Mouse (Mus musculus): ENCODE measurements at regions not wholly inside any gene's neighbourhood (a gene's known extent, or its start where the extent isn't known, plus 50 kb on each side); places are given as distances from the start of the nearest gene placed in this dataset.

GRCm38 (mm10) chr16:93137249-93137648, 311.3 kb upstream of the Runx1 start:
- TF ChIP-seq POLR2A (IDR thresholded peaks at IDR 0.05; ENCODE audit: control insufficient read depth, low read depth, low read length) (no peak), CTCF (IDR thresholded peaks at IDR 0.05; ENCODE audit: control insufficient read depth, insufficient read depth, insufficient replicate concordance, low read depth, low read length) (no peak)
- Histone ChIP-seq H3K4me1 (ENCODE audit: control insufficient read depth, insufficient read depth, low read length) (no peaks in the 10 kb centered on the region), H3K4me3 (ENCODE audit: control insufficient read depth, low read depth, low read length) (no peak overlapping the region), H3K27ac (ENCODE audit: control insufficient read depth, insufficient read depth, low read depth, low read length) (no peak overlapping the region), H3K27me3 (ENCODE audit: control insufficient read depth, insufficient read depth, low read length) (no peaks in the 10 kb centered on the region), H3K36me3 (ENCODE audit: control insufficient read depth, insufficient read depth, low read length) (no peaks in the 10 kb centered on the region)

GRCm38 (mm10) chr16:93131404-93131803, 305.5 kb upstream of the Runx1 start:
- H3K36me3 ChIP-seq (ENCODE audit: control insufficient read depth, insufficient read depth, low read length) = no peaks in the 10 kb centered on the region
- H3K27ac ChIP-seq (ENCODE audit: control insufficient read depth, insufficient read depth, low read depth, low read length) = no peak overlapping the region
- H3K4me3 ChIP-seq (ENCODE audit: control insufficient read depth, low read depth, low read length) = no peak overlapping the region
- no peak for TF ChIP-seq POLR2A (IDR thresholded peaks at IDR 0.05; ENCODE audit: control insufficient read depth, low read depth, low read length)
- H3K4me1 ChIP-seq (ENCODE audit: control insufficient read depth, insufficient read depth, low read length) = no peaks in the 10 kb centered on the region
- H3K27me3 ChIP-seq (ENCODE audit: control insufficient read depth, insufficient read depth, low read length) = no peaks in the 10 kb centered on the region

GRCm38 (mm10) chr16:93130622-93131021, 304.7 kb upstream of the Runx1 start:
- no peak for TF ChIP-seq CTCF (IDR thresholded peaks at IDR 0.05; ENCODE audit: control insufficient read depth, insufficient read depth, insufficient replicate concordance, low read depth, low read length)
- TF ChIP-seq POLR2A (IDR thresholded peaks at IDR 0.05; ENCODE audit: control insufficient read depth, low read depth, low read length) = no peak
- no peaks in the 10 kb centered on the region for H3K27me3 ChIP-seq (ENCODE audit: control insufficient read depth, insufficient read depth, low read length)
- H3K4me1 ChIP-seq (ENCODE audit: control insufficient read depth, insufficient read depth, low read length) = no peaks in the 10 kb centered on the region
- H3K27ac ChIP-seq (ENCODE audit: control insufficient read depth, insufficient read depth, low read depth, low read length) = no peak overlapping the region
- H3K4me3 ChIP-seq (ENCODE audit: control insufficient read depth, low read depth, low read length) = no peak overlapping the region
- no peaks in the 10 kb centered on the region for H3K36me3 ChIP-seq (ENCODE audit: control insufficient read depth, insufficient read depth, low read length)

GRCm38 (mm10) chr16:93123707-93124106, 297.8 kb upstream of the Runx1 start:
- no peaks in the 10 kb centered on the region for H3K4me1 ChIP-seq (ENCODE audit: control insufficient read depth, insufficient read depth, low read length)
- TF ChIP-seq POLR2A (IDR thresholded peaks at IDR 0.05; ENCODE audit: control insufficient read depth, low read depth, low read length) (no peak), CTCF (IDR thresholded peaks at IDR 0.05; ENCODE audit: control insufficient read depth, insufficient read depth, insufficient replicate concordance, low read depth, low read length) (no peak)
- H3K27me3 ChIP-seq (ENCODE audit: control insufficient read depth, insufficient read depth, low read length) = no peaks in the 10 kb centered on the region
- H3K27ac ChIP-seq (ENCODE audit: control insufficient read depth, insufficient read depth, low read depth, low read length) = no peak overlapping the region
- H3K36me3 ChIP-seq (ENCODE audit: control insufficient read depth, insufficient read depth, low read length) = no peaks in the 10 kb centered on the region
- H3K4me3 ChIP-seq (ENCODE audit: control insufficient read depth, low read depth, low read length) = no peak overlapping the region

- no peaks in the 10 kb centered on the region for H3K4me1 ChIP-seq (ENCODE audit: control insufficient read depth, insufficient read depth, low read length)
- H3K27me3 ChIP-seq (ENCODE audit: control insufficient read depth, insufficient read depth, low read length) = no peaks in the 10 kb centered on the region
- H3K27ac ChIP-seq (ENCODE audit: control insufficient read depth, insufficient read depth, low read depth, low read length) = no peak overlapping the region
- TF ChIP-seq CTCF (IDR thresholded peaks at IDR 0.05; ENCODE audit: control insufficient read depth, insufficient read depth, insufficient replicate concordance, low read depth, low read length) (no peak), POLR2A (IDR thresholded peaks at IDR 0.05; ENCODE audit: control insufficient read depth, low read depth, low read length) (no peak)
- H3K36me3 ChIP-seq (ENCODE audit: control insufficient read depth, insufficient read depth, low read length) = no peaks in the 10 kb centered on the region
- H3K4me3 ChIP-seq (ENCODE audit: control insufficient read depth, low read depth, low read length) = no peak overlapping the region
Observed at GRCm38 (mm10) chr16:93116111-93116969, 290.4 kb upstream of the Runx1 start.

- Histone ChIP-seq H3K36me3 (ENCODE audit: control insufficient read depth, insufficient read depth, low read length) (no peaks in the 10 kb centered on the region), H3K4me3 (ENCODE audit: control insufficient read depth, low read depth, low read length) (no peak overlapping the region), H3K27me3 (ENCODE audit: control insufficient read depth, insufficient read depth, low read length) (no peaks in the 10 kb centered on the region), H3K27ac (ENCODE audit: control insufficient read depth, insufficient read depth, low read depth, low read length) (no peak overlapping the region), H3K4me1 (ENCODE audit: control insufficient read depth, insufficient read depth, low read length) (no peaks in the 10 kb centered on the region)
- no peak for TF ChIP-seq CTCF (IDR thresholded peaks at IDR 0.05; ENCODE audit: control insufficient read depth, insufficient read depth, insufficient replicate concordance, low read depth, low read length)
- no peak for TF ChIP-seq POLR2A (IDR thresholded peaks at IDR 0.05; ENCODE audit: control insufficient read depth, low read depth, low read length)
Observed at GRCm38 (mm10) chr16:93110912-93111311, 285.0 kb upstream of the Runx1 start.

GRCm38 (mm10) chr16:93110451-93110850, 284.5 kb upstream of the Runx1 start:
- TF ChIP-seq POLR2A (IDR thresholded peaks at IDR 0.05; ENCODE audit: control insufficient read depth, low read depth, low read length) (no peak), CTCF (IDR thresholded peaks at IDR 0.05; ENCODE audit: control insufficient read depth, insufficient read depth, insufficient replicate concordance, low read depth, low read length) (no peak)

More at GRCm38 (mm10) chr16:93110451-93110850, 284.5 kb upstream of the Runx1 start:
- no peaks in the 10 kb centered on the region for H3K36me3 ChIP-seq (ENCODE audit: control insufficient read depth, insufficient read depth, low read length)
- H3K27ac ChIP-seq (ENCODE audit: control insufficient read depth, insufficient read depth, low read depth, low read length) = no peak overlapping the region
- H3K27me3 ChIP-seq (ENCODE audit: control insufficient read depth, insufficient read depth, low read length) = no peaks in the 10 kb centered on the region
- H3K4me3 ChIP-seq (ENCODE audit: control insufficient read depth, low read depth, low read length) = no peak overlapping the region
- H3K4me1 ChIP-seq (ENCODE audit: control insufficient read depth, insufficient read depth, low read length) = no peaks in the 10 kb centered on the region
